Mouse (Mus musculus) thymus, adult 2 months (tissue): ENCODE results near the gene Cad. TPM values are rescaled to one million over a fixed set of nuclear protein-coding genes. Genes with fewer than 3 reads are reported as not detected.
"Not testable (repeated sequence)": the region's sequence is repeated elsewhere in the genome, so short reads cannot be mapped to it uniquely, and the experiment has no call there.

Experiments
- DNase-seq: peaks from one replicate; pipeline ENCODE4 v3.0.0; 2021
- H3K27ac ChIP-seq: fragments of 200-500 bp; 2 replicates; pipeline ENCODE4 v1.5.1; 2012; ENCODE audit warnings: low read length, control low read depth; ENCODE audit not compliant: control insufficient read depth, insufficient read depth
- H3K27me3 ChIP-seq: fragments of 200-500 bp; 2 replicates; pipeline ENCODE4 v1.6.1; 2012; ENCODE audit warnings: mild to moderate bottlenecking, low read length, moderate library complexity, mixed read lengths; ENCODE audit not compliant: control insufficient read depth, insufficient read depth
- H3K36me3 ChIP-seq: fragments of 200-500 bp; 2 replicates; pipeline ENCODE4 v1.6.1; 2012; ENCODE audit warnings: mild to moderate bottlenecking, low read length, moderate library complexity; ENCODE audit not compliant: control insufficient read depth, insufficient read depth
- H3K4me1 ChIP-seq: fragments of 200-500 bp; replicated peaks from 2 replicates; pipeline ENCODE4 v1.6.1; 2012; ENCODE audit warnings: low read length; ENCODE audit not compliant: control insufficient read depth, insufficient read depth
- H3K4me3 ChIP-seq: fragments of 200-500 bp; 2 replicates; pipeline ENCODE4 v1.5.1; 2012; ENCODE audit warnings: mild to moderate bottlenecking, low read length, control low read depth, moderate library complexity; ENCODE audit not compliant: control insufficient read depth, insufficient read depth
- CTCF ChIP-seq: fragments of 200-500 bp; IDR thresholded peaks from 2 replicates; pipeline ENCODE4 v1.5.1; 2012; ENCODE audit warnings: mild to moderate bottlenecking, control low read depth, low read length, moderate library complexity, borderline replicate concordance; ENCODE audit not compliant: control insufficient read depth, poor library complexity, insufficient read depth; ENCODE audit errors: extremely low read depth
- POLR2A ChIP-seq: fragments of 200-500 bp; IDR thresholded peaks from 2 replicates; pipeline ENCODE4 v1.6.1; 2012; ENCODE audit warnings: mild to moderate bottlenecking, low read length, control low read depth, moderate library complexity; ENCODE audit not compliant: control insufficient read depth, poor library complexity, insufficient read depth; ENCODE audit errors: extremely low read depth
- WGBS: fragments of 180-500 bp; shearing (Covaris S2); methylation state at CpG from one replicate; pipeline ENCODE4 v1.1.7; 2018; 5-methylcytosine and 5-hydroxymethylcytosine counted together
- polyA plus RNA-seq: library from polyadenylated mRNA; depleted of rRNA; stranded (reverse); fragments of >200 nt; gene quantifications from 2 replicates; pipeline ENCODE4 v1.2.3, GENCODE M21; 2012; rRNA removed

Gene Cad
- 59.8 and 80.9 TPM in 2 replicates for polyA plus RNA-seq

GRCm38 (mm10) chr5:31054261-31055215 lies at the start of gene Cad:
Gene Cad (plus strand): TSS chr5:31054780.
- H3K4me3 ChIP-seq: peak within 1 kb of the TSS; percentile 73
- WGBS: 3% methylated on average over 64 of the region's 64 CpGs
- H3K36me3 ChIP-seq: no peaks in the 10 kb centered on the region
- H3K4me1 ChIP-seq: peaks cover 11% of the 10 kb centered on the region
- TF ChIP-seq POLR2A (peak; percentile 77), CTCF (no peak; the same call in 1 of the 2 replicates)
- H3K27ac ChIP-seq: no peak within 1 kb of the TSS
- peak; percentile 96 for DNase-seq
- no peaks in the 10 kb centered on the region for H3K27me3 ChIP-seq

GRCm38 (mm10) chr5:31012737-31013136 lies 41.8 kb upstream of the Cad start:
- WGBS: 22% methylated on average over 3 of the region's 3 CpGs
- DNase-seq: peak; percentile 58
- H3K4me3 ChIP-seq: no peak overlapping the region
- no peaks in the 10 kb centered on the region for H3K27me3 ChIP-seq
- H3K27ac ChIP-seq: peak overlapping the region; percentile 73
- H3K4me1 ChIP-seq: peaks cover 5% of the 10 kb centered on the region
- TF ChIP-seq POLR2A (no peak), CTCF (no peak)
- no peaks in the 10 kb centered on the region for H3K36me3 ChIP-seq

- H3K27ac ChIP-seq: no peak overlapping the region
Observed at GRCm38 (mm10) chr5:31015913-31016312, 38.7 kb upstream of the Cad start.

DNA sequence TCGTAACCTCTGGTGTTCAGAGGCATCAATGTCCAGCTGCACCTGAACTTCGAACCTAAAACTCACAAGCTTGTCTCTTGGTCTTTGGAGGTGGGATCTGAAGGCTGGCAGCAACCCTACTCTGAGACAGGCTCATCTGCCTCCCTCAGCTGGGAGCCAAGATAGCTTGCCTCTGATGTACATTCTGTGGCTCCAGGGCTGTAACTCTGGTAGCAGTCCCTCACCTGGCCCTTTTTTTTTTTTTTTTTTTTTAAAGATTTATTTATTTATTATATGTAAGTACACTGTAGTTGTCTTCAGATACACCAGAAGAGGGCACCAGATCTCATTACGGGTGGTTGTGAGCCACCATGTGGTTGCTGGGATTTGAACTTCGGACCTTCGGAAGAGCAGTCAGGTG lies 32.8 kb upstream of the Cad start:
- WGBS: 90% methylated on average over 5 of the region's 5 CpGs
- not testable (repeated sequence) for H3K27me3 ChIP-seq, H3K36me3 ChIP-seq, H3K27ac ChIP-seq, H3K4me3 ChIP-seq, DNase-seq, H3K4me1 ChIP-seq

More at GRCm38 (mm10) chr5:31015913-31016312, 38.7 kb upstream of the Cad start:
- Histone ChIP-seq H3K36me3 (no peaks in the 10 kb centered on the region), H3K4me1 (peaks cover 5% of the 10 kb centered on the region), H3K4me3 (no peak overlapping the region), H3K27me3 (no peaks in the 10 kb centered on the region)
- no peak for TF ChIP-seq POLR2A
- TF ChIP-seq CTCF: no peak
- WGBS: 89% methylated on average over 2 of the region's 2 CpGs
- DNase-seq: no peak

GRCm38 (mm10) chr5:31022690-31023089 lies 31.9 kb upstream of the Cad start:
- Histone ChIP-seq H3K27me3 (no peaks in the 10 kb centered on the region), H3K4me1 (no peaks in the 10 kb centered on the region), H3K4me3 (no peak overlapping the region), H3K36me3 (no peaks in the 10 kb centered on the region), H3K27ac (no peak overlapping the region)
- DNase-seq: no peak
- TF ChIP-seq POLR2A (no peak), CTCF (no peak)
- 83% methylated on average over 1 of the region's 1 CpGs for WGBS

GRCm38 (mm10) chr5:31023254-31023653 lies 31.3 kb upstream of the Cad start:
- Histone ChIP-seq H3K27me3 (no peaks in the 10 kb centered on the region), H3K4me1 (no peaks in the 10 kb centered on the region), H3K27ac (no peak overlapping the region), H3K36me3 (no peaks in the 10 kb centered on the region), H3K4me3 (no peak overlapping the region)
- TF ChIP-seq POLR2A (no peak), CTCF (no peak)
- no peak for DNase-seq
- WGBS: 67% methylated on average over 4 of the region's 4 CpGs

DNA sequence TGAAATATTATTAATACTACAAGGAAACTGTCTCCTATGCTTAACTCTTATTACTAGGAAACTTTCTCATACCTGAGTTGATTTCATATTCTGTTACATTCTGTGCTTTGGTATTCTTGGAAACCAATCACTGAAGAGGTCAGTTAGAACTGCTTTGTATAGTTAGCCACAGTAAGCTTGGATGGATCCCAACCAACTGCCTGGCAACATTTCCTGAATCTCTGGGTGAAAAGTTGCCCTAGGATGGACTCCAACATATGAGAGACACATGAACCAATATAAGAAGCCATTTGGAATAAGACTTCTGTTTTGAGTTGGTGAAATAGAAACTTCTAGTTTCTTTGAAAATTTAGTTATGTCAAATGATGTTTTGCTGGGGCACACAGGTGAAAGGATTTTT lies 29.9 kb upstream of the Cad start:
- DNase-seq: no peak

More for the DNA sequence above, 29.9 kb upstream of the Cad start:
- H3K4me1 ChIP-seq: no peaks in the 10 kb centered on the region
- no peak for TF ChIP-seq CTCF
- TF ChIP-seq POLR2A: no peak
- no peak overlapping the region for H3K27ac ChIP-seq
- H3K4me3 ChIP-seq: no peak overlapping the region
- H3K36me3 ChIP-seq: no peaks in the 10 kb centered on the region
- no peaks in the 10 kb centered on the region for H3K27me3 ChIP-seq
